Mouse (Mus musculus): ENCODE results near the gene Slc19a2.
A peak's percentile ranks its signal among the peaks of the same experiment; 100 is the strongest.
"Not testable (repeated sequence)": the region's sequence is repeated elsewhere in the genome, so short reads cannot be mapped to it uniquely, and the experiment has no call there.

The Slc19a2 gene

DNA sequence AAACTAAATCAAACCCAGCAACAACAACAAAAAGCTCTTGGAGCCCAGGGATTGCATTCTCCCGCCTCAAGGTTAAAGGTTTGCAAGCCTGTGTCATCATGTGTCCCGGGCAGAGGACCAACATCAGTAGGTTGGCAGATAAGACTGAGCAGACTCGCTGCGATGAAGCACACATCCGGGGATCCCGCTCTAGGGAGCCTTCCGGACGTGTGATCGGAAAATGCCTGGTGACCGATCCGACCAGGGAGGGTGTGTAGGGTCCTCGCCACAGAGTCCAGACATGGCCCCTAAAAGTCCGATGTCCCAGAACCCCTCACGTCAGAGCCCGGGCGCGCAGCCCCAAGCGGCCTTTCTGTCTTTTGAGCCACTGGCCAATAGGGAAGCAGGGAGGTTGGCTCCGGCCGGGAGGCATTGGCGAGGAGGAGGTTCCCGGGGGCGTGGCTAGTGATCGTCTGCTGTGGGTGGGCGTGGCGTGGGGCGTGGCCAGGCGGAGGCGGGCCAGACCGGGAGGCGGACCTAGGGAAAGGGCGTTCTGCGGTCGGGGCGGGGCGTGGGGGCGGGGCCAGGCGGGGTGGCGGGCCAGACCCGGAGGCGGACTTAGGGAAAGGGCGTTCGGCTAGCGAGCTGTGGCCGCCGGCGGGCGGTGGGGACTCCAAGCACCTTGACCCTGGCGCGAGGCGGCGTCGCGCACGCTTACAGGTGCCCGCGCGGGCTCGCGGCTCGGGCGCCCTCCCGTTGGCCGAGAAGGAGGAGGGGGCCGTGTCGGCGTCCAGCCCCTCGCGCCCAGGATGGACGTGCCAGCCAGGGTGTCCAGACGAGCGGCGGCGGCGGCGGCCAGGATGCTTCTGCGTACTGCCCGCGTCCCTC lies at the start of gene Slc19a2:
Gene Slc19a2 (plus strand): TSS at position 582 of the 867 bp plus-strand sequence.
- DNase-seq (ENCODE audit: low spot score in 2 of 2) = peak; percentile 95 to 97

GRCm38 (mm10) chr1:164199551-164199950 lies 49.3 kb upstream of the Slc19a2 start:
- DNase-seq (ENCODE audit: low spot score in 2 of 2) = no peak

DNA sequence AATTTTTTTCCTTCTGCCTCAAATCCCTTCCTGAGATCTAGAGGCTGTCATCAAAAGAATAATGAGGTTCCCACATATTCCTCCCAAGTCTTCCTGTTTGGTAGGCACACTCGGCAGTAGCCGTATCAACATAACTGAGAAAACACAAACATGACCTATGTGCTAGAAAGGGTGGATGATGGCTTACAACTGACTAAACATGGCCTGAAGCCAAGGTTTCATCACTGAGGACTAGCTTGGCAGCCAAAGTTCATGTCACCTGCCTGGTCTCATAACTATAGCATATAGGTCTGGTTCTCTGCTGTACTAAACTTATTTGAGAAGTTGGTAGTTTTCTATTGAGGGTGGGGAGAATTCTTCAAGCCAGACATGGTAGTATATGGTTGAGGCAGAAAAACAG lies 40.4 kb upstream of the Slc19a2 start:
- DNase-seq (ENCODE audit: low spot score in 2 of 2) = no peak

DNA sequence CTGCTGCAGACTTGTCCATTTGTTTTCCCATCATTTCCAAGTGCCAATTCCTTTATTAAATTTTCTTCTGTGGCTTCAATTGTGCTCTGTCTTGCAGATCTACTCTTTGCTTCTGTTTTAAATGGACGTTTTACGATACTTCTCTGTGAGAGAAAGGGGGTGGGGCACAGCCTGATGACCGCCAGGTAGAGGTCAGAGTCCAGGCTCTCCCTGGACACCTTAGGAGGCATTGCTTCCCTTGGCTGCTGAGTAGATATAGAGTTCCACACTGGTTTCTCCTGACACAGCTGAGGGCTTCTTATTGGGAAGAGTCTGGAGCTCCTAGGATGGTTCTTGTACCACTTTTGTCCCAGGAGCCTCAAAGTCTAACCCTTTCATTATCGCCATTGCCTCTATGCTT lies 37.9 kb upstream of the Slc19a2 start:
- DNase-seq (ENCODE audit: low spot score in 2 of 2) = no peak

- DNase-seq (ENCODE audit: low spot score in 2 of 2) = no peak
Measured at GRCm38 (mm10) chr1:164212686-164213085, 36.2 kb upstream of the Slc19a2 start.

DNA sequence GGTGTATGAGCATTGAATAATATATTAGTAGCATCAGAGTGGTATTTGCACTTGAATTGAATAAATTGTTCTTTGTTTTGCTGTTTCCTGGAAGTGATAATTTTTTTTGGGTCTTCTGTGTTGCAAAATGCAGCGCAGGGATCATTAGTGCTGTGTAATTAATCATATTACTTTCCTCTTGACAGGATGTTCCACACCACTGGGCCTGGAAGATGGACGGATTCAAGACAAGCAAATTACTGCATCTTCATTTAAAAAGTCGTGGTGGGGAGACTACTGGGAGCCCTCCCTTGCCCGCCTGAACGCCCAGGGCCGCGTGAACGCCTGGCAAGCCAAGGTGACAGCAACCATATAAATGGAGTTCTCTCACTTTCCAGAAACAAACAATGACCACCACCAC lies 34.7 kb upstream of the Slc19a2 start:
- no peak for DNase-seq (ENCODE audit: low spot score in 2 of 2)

GRCm38 (mm10) chr1:164215097-164215496 lies 33.7 kb upstream of the Slc19a2 start:
- DNase-seq (ENCODE audit: low spot score in 2 of 2) = no peak

DNA sequence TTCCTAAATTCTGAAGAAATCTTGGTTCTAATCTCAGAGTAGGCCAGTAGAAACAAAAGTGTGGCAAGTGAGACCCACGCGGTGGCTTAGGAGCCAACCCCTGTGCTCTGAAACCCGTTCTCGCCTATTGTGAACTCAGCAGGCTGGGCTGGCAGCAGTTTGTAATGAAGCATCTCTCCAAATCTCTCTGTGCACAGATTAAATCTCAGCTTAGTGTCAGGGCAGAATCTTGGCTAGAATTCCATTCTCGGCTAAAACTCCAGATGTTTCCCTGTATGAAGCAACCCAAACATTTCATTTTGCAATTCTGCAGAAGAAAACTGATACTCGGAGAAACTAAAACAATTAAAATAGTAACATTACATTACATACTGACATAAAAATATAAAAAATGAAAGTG lies 33.3 kb upstream of the Slc19a2 start:
- no peak for DNase-seq (ENCODE audit: low spot score in 2 of 2)

- peak; percentile 21 to 31 for DNase-seq (ENCODE audit: low spot score in 2 of 2)
Measured at GRCm38 (mm10) chr1:164217791-164218685, 30.8 kb upstream of the Slc19a2 start.

DNA sequence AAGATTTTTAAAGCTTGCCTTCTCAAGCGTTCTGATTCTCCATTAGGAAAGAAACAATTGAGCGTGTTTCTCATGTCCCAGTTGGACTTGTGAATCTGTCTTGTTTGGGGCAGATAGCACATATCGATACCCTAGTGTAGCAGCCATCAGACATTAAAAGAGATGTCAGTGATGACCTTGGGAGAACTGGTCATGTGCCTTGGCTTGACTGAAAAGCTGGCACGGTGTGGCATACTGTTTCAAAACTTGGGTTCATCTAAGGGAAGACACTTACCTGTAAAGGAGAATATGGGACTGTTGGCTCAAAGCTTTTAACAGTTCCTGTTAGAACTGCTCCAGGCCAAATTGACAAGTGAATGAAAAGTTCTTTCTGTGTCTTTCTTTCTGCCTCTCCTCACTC lies 28.6 kb upstream of the Slc19a2 start:
- DNase-seq (ENCODE audit: low spot score in 2 of 2) = no peak

GRCm38 (mm10) chr1:164223089-164223488 lies 25.8 kb upstream of the Slc19a2 start:
- no peak for DNase-seq (ENCODE audit: low spot score in 2 of 2)

GRCm38 (mm10) chr1:164231937-164232570 lies 16.8 kb upstream of the Slc19a2 start:
- not testable (repeated sequence) for DNase-seq (ENCODE audit: low spot score in 2 of 2)

DNA sequence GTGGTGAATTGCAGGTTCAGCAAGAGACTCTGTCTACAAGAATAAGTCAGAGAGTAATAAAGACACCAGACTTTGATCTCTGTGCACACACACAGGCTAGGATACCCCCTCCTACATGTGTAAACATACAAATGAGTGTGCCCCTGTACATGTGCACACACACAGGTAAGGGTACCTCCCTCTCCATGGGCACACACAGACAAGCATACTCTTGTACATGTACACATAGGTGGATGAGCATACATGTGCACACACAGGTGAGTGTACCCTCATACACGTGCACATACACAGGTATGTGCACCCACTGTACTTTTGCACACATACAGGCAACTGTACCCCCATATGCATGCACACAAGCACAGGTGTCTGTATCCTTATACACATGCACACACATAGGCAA lies 15.4 kb upstream of the Slc19a2 start:
- DNase-seq (ENCODE audit: low spot score in 2 of 2) = no peak

DNA sequence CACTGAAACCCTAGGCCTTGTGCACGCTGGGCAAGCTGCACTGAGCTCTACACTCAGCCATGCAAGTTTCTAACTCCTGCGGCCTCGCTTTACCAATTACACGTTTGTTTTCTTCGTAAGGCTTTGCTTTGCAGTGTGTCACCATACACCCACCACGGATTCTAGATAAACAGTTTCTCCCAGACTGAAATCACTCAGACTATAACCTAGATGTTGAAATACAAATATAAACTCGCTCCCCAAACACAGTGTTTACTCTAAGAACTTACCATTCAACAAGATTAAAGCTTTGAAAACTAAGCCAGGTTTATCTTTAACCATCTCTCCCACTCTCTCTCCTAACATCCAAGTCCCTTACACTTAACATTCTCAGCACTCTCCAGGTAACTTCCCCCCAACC lies 13.8 kb upstream of the Slc19a2 start:
- DNase-seq (ENCODE audit: low spot score in 2 of 2) = no peak

- no peak for DNase-seq (ENCODE audit: low spot score in 2 of 2)
Measured at GRCm38 (mm10) chr1:164236078-164236477, 12.8 kb upstream of the Slc19a2 start.

DNA sequence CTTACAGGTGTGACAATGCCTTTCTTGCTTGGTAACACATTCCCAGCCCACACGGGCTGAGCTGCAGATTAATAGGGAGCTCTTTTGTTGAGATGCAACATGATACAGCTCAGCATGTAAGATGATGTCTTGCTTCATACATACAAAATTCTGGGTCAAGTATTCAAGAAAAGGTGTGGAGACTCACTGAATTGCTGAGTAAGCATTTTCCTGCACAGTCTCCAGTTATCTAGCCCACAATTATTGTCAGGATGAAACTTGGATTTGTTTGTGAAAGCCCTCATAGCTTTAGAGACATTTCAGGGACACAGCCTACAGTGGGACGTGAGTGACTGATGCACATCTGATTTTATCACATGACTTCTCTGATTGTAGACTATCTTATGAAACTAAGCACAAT lies 7.4 kb upstream of the Slc19a2 start:
- DNase-seq (ENCODE audit: low spot score in 2 of 2) = no peak

DNA sequence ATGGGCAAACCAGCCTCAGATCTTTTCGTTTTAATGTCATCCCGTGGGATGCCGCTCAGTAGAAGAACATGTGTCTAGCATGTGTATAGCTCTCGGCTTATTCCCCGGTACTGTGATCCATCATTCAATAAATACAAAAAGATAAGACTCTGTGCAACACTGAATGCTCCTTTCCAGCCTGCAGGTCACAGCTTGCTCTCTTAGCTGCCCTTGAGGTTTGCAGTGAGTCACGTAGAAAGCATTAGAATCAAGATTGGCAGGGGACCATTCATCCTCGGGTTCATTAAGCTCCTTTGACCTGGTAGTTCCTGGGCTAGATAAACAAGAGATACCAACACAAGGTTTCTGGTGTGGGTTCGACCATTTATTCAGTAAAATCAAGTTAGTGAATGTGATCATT lies 6.0 kb upstream of the Slc19a2 start:
- DNase-seq (ENCODE audit: low spot score in 2 of 2) = no peak

DNA sequence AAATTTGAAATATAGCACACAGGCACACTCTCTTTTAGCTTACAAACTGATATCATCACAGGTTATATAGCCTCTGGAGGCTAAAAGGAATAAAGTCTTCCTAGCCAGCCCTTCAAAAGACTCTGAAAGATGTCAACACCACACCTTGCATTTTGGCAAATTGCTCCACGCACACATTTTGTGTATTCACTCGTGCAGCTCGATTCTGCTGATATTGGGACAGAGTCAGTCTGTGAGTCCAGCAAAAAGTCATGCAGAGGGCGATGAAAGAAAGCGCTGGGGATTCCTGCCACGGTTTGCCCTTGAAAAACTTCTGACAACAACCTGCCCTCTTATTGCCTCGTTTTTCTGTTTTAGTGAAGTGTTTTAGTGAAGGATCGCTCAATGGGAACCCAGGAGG lies 1.4 kb upstream of the Slc19a2 start:
- DNase-seq (ENCODE audit: low spot score in 2 of 2) = no peak

- DNase-seq (ENCODE audit: low spot score in 2 of 2) = no peak
Measured at GRCm38 (mm10) chr1:164247971-164248370, 875 bp upstream of the Slc19a2 start.

DNA sequence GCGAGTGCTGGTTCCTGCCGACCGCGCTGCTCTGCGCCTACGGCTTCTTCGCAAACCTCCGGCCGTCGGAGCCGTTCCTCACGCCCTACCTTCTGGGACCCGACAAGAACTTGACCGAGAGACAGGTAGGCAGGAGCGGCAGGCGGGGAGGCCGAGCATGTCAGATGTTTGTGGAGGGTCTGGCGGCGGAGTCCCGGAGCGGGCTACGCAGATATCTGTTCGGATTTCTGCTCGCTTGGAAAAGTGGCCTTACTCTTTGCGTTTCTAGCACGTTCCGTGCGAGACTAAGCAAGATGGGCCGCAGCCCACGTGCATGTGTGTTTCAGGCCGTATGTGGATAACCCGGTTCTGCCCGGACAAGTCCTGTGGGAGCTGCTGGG lies 476 bp downstream of the Slc19a2 start:
- no peak for DNase-seq (ENCODE audit: low spot score in 2 of 2)

GRCm38 (mm10) chr1:164250391-164251150 lies 1.7 kb downstream of the Slc19a2 start:
- peak in 1 of 2 experiments; percentile 31 for DNase-seq (ENCODE audit: low spot score in 2 of 2)

GRCm38 (mm10) chr1:164251438-164251837 lies 2.6 kb downstream of the Slc19a2 start:
- no peak for DNase-seq (ENCODE audit: low spot score in 2 of 2)

Data from right cerebral cortex, adult 2 months (tissue).